Mouse (Mus musculus) neural tube, embryonic 13.5 days (tissue): Measurements from ENCODE around the gene Rhox9. TPM values are rescaled to one million over a fixed set of nuclear protein-coding genes. Genes with fewer than 3 reads are reported as not detected.
"Not testable (repeated sequence)": the region's sequence is repeated elsewhere in the genome, so short reads cannot be mapped to it uniquely, and the experiment has no call there.

Experiments
- ATAC-seq: fragments of 200-750 bp; cut with Nextera tagmentation; 2 replicates; pipeline ENCODE4 v1.8.0; 2017; ENCODE audit warnings: low read depth, mild to moderate bottlenecking, moderate TSS enrichment, moderate library complexity
- H3K27ac ChIP-seq: fragments of 300-500 bp; sonication (generic); replicated peaks from 2 replicates; pipeline ENCODE4 v1.5.1; 2015; ENCODE audit warnings: moderate library complexity, mild to moderate bottlenecking, inconsistent platforms
- H3K27me3 ChIP-seq: fragments of 300-500 bp; sonication (generic); 2 replicates; pipeline ENCODE4 v1.6.1; 2015; ENCODE audit warnings: mild to moderate bottlenecking, inconsistent platforms
- H3K36me3 ChIP-seq: fragments of 300-500 bp; sonication (generic); 2 replicates; pipeline ENCODE4 v1.6.1; 2015; ENCODE audit warnings: mild to moderate bottlenecking, inconsistent platforms
- H3K4me1 ChIP-seq: fragments of 300-500 bp; sonication (generic); replicated peaks from 2 replicates; pipeline ENCODE4 v1.6.1; 2015; ENCODE audit warnings: inconsistent platforms
- H3K4me2 ChIP-seq: fragments of 300-500 bp; sonication (generic); 2 replicates; pipeline ENCODE4 v1.6.1; 2015; ENCODE audit warnings: inconsistent platforms, mild to moderate bottlenecking, moderate library complexity
- H3K4me3 ChIP-seq: fragments of 300-500 bp; sonication (generic); 2 replicates; pipeline ENCODE4 v1.5.1; 2015; ENCODE audit warnings: mild to moderate bottlenecking, inconsistent platforms
- H3K9ac ChIP-seq: fragments of 300-500 bp; sonication (generic); 2 replicates; pipeline ENCODE4 v1.6.1; 2015; ENCODE audit warnings: moderate library complexity, mild to moderate bottlenecking, inconsistent platforms
- H3K9me3 ChIP-seq: fragments of 300-500 bp; sonication (generic); 2 replicates; pipeline ENCODE4 v1.6.1; 2016; ENCODE audit warnings: inconsistent platforms
- WGBS: fragments of 180-500 bp; shearing (Covaris S2); methylation state at CpG from one replicate; pipeline ENCODE4 v1.1.7; 2015; 5-methylcytosine and 5-hydroxymethylcytosine counted together
- polyA plus RNA-seq: library from polyadenylated mRNA; unstranded; fragments of >200 nt; fragmentation: Nextera tagmentation; extraction: Ambion mirVana; gene quantifications from 2 replicates; pipeline ENCODE4 v1.2.1, GENCODE M21; 2015

The Rhox9 gene
- polyA plus RNA-seq, result not detected in 2 replicates

GRCm38 (mm10) chrX:37901670-37902069 is at the start of gene Rhox9:
Gene Rhox9 (minus strand): TSS chrX:37901770.
- H3K4me2 ChIP-seq, H3K36me3 ChIP-seq, H3K9me3 ChIP-seq, ATAC-seq, H3K4me3 ChIP-seq, H3K27ac ChIP-seq, H3K27me3 ChIP-seq, H3K9ac ChIP-seq, H3K4me1 ChIP-seq: not testable (repeated sequence)
- WGBS, result 91% methylated on average over 10 of the region's 18 CpGs

GRCm38 (mm10) chrX:37916311-37916710 is 14.7 kb upstream of the Rhox9 start:
- Histone ChIP-seq H3K9ac (no peak overlapping the region), H3K27ac (no peak overlapping the region), H3K4me2 (no peak overlapping the region), H3K36me3 (no peaks in the 10 kb centered on the region), H3K4me3 (no peak overlapping the region), H3K9me3 (no peaks in the 10 kb centered on the region), H3K27me3 (no peaks in the 10 kb centered on the region), H3K4me1 (no peaks in the 10 kb centered on the region)
- 81% methylated on average over 4 of the region's 4 CpGs for WGBS
- ATAC-seq, result no peak

- no peak overlapping the region for H3K4me3 ChIP-seq
- 50% methylated on average over 7 of the region's 7 CpGs for WGBS
- no peak overlapping the region for H3K27ac ChIP-seq
- H3K36me3 ChIP-seq, result no peaks in the 10 kb centered on the region
- no peaks in the 10 kb centered on the region for H3K27me3 ChIP-seq
- H3K9ac ChIP-seq, result no peak overlapping the region
- H3K4me1 ChIP-seq, result no peaks in the 10 kb centered on the region
- H3K9me3 ChIP-seq, result no peaks in the 10 kb centered on the region
- no peak for ATAC-seq
- H3K4me2 ChIP-seq, result no peak overlapping the region
Measured at GRCm38 (mm10) chrX:37908581-37908980, 7.0 kb upstream of the Rhox9 start.

GRCm38 (mm10) chrX:37903727-37904126 is 2.2 kb upstream of the Rhox9 start:
- Histone ChIP-seq H3K27me3 (no peaks in the 10 kb centered on the region), H3K9me3 (no peaks in the 10 kb centered on the region), H3K4me1 (no peaks in the 10 kb centered on the region), H3K27ac (no peak overlapping the region), H3K4me3 (no peak overlapping the region), H3K36me3 (no peaks in the 10 kb centered on the region), H3K9ac (no peak overlapping the region), H3K4me2 (no peak overlapping the region)
- WGBS, result 73% methylated on average over 5 of the region's 5 CpGs
- ATAC-seq, result no peak

GRCm38 (mm10) chrX:37897132-37897531 is 4.4 kb downstream of the Rhox9 start, which contains the start of gene Rhox7b:
Gene Rhox7b (minus strand): TSS chrX:37897232.
- not testable (repeated sequence) for H3K4me3 ChIP-seq, H3K4me2 ChIP-seq, H3K27me3 ChIP-seq, H3K9ac ChIP-seq, H3K9me3 ChIP-seq, ATAC-seq, H3K36me3 ChIP-seq, H3K27ac ChIP-seq, H3K4me1 ChIP-seq
- WGBS, result 85% methylated on average over 9 of the region's 9 CpGs

- WGBS, result 80% methylated on average over 4 of the region's 4 CpGs
- H3K4me3 ChIP-seq, result no peak within 1 kb of the TSS
- H3K9me3 ChIP-seq, result no peaks in the 10 kb centered on the region
- no peak within 1 kb of the TSS for H3K4me2 ChIP-seq
- H3K27me3 ChIP-seq, result no peaks in the 10 kb centered on the region
- ATAC-seq, result no peak
- H3K36me3 ChIP-seq, result no peaks in the 10 kb centered on the region
- H3K4me1 ChIP-seq, result no peaks in the 10 kb centered on the region
- H3K27ac ChIP-seq, result no peak within 1 kb of the TSS
- H3K9ac ChIP-seq, result no peak within 1 kb of the TSS
Measured at GRCm38 (mm10) chrX:37878844-37879243, 22.7 kb downstream of the Rhox9 start, which contains the start of gene Rhox8. Gene Rhox8 (minus strand): TSS chrX:37878944.

GRCm38 (mm10) chrX:37871641-37872040 is 29.9 kb downstream of the Rhox9 start:
- WGBS, result 96% methylated on average over 2 of the region's 2 CpGs
- no peak for ATAC-seq
- Histone ChIP-seq H3K9ac (no peak overlapping the region), H3K27me3 (no peaks in the 10 kb centered on the region), H3K27ac (no peak overlapping the region), H3K4me2 (no peak overlapping the region), H3K4me1 (no peaks in the 10 kb centered on the region), H3K9me3 (no peaks in the 10 kb centered on the region), H3K36me3 (no peaks in the 10 kb centered on the region), H3K4me3 (no peak overlapping the region)

Other genes with a start within 250 kb of the Rhox9 start
- not detected in 2 replicates for gene Rhox3h, start 233.0 kb downstream of the Rhox9 start, polyA plus RNA-seq
- gene Rhox2h, start 228.5 kb downstream of the Rhox9 start, polyA plus RNA-seq, result not detected in 2 replicates
- gene Rhox5, start 96.9 kb downstream of the Rhox9 start, polyA plus RNA-seq, result 0.45 and 0.51 TPM in 2 replicates
- not detected in 2 replicates for gene Rhox6, start 74.9 kb downstream of the Rhox9 start, polyA plus RNA-seq
- not detected in 2 replicates for gene Rhox7a, start 70.1 kb downstream of the Rhox9 start, polyA plus RNA-seq
- not detected in 2 replicates for gene Rhox8, start 22.8 kb downstream of the Rhox9 start, polyA plus RNA-seq
- not detected in 2 replicates for gene Rhox7b, start 4.5 kb downstream of the Rhox9 start, polyA plus RNA-seq
- not detected in 2 replicates for gene Btg1-ps1, start 117.0 kb upstream of the Rhox9 start, polyA plus RNA-seq
- not detected in 2 replicates for gene Btg1-ps2, start 141.3 kb upstream of the Rhox9 start, polyA plus RNA-seq
- gene Rhox10, start 164.7 kb upstream of the Rhox9 start, polyA plus RNA-seq, result not detected in 2 replicates
- not detected in 2 replicates for gene Rhox11, start 183.4 kb upstream of the Rhox9 start, polyA plus RNA-seq
- not detected in 2 replicates for gene Rhox12, start 209.1 kb upstream of the Rhox9 start, polyA plus RNA-seq
- gene Rhox13, start 219.4 kb upstream of the Rhox9 start, polyA plus RNA-seq, result not detected in 2 replicates